Mouse (Mus musculus) ES-E14 (cell line): ENCODE results near the gene Myh6.

Source experiments
- CHD2 ChIP-seq: IDR thresholded peaks from 2 replicates; pipeline ENCODE4 v1.6.1; 2014; ENCODE audit warnings: mild to moderate bottlenecking, low read depth, low read length, inconsistent platforms
- HCFC1 ChIP-seq: IDR thresholded peaks from 2 replicates; pipeline ENCODE4 v1.6.1; 2012; ENCODE audit warnings: low read length, inconsistent platforms, borderline replicate concordance; ENCODE audit not compliant: insufficient read depth

GRCm38 (mm10) chr14:54894296-54895151 is 72.2 kb downstream of the Myh6 start:
- TF ChIP-seq CHD2 (no peak), HCFC1 (no peak)
